Mouse (Mus musculus): ENCODE data around the gene Fxyd2. TPM values are rescaled to one million over a fixed set of nuclear protein-coding genes. Genes with fewer than 3 reads are reported as not detected.

Gene Fxyd2
- total RNA-seq, 2 experiments from 2014 or later, result 6.6 to 7.5 TPM

GRCm38 (mm10) chr9:45388385-45388994 lies 11.0 kb upstream of the Fxyd2 start:
- peak; percentile 89 to 91 for DNase-seq (ENCODE audit: low spot score in 2 of 2)
- intact Hi-C loops (cut with DNase I), result loop anchor here (1.0 to 5.0 kb wide), 3 partner anchors 43 to 166 kb away; no protein-coding TSS in a partner anchor

GRCm38 (mm10) chr9:45389596-45389995 lies 9.9 kb upstream of the Fxyd2 start:
- DNase-seq (ENCODE audit: low spot score in 2 of 2), result no peak
- intact Hi-C loops (cut with DNase I), result loop anchor here (5.0 kb wide), 1 partner anchor 167 kb away; no protein-coding TSS in a partner anchor

GRCm38 (mm10) chr9:45391299-45391698 lies 8.2 kb upstream of the Fxyd2 start:
- intact Hi-C loops (cut with DNase I), result no loop called here

GRCm38 (mm10) chr9:45395218-45395617 lies 4.3 kb upstream of the Fxyd2 start:
- DNase-seq (ENCODE audit: low spot score in 2 of 2), result no peak
- intact Hi-C loops (cut with DNase I), result no loop called here

More at GRCm38 (mm10) chr9:45391299-45391698, 8.2 kb upstream of the Fxyd2 start:
- DNase-seq (ENCODE audit: low spot score in 2 of 2), result no peak

- intact Hi-C loops (cut with DNase I), result no loop called here
- DNase-seq (ENCODE audit: low spot score in 2 of 2), result no peak
These were observed 3.7 kb upstream of the Fxyd2 start for GRCm38 (mm10) chr9:45395796-45396195.

- intact Hi-C loops (cut with DNase I), result no loop called here
- no peak for DNase-seq (ENCODE audit: low spot score in 2 of 2)
These were observed 1.1 kb upstream of the Fxyd2 start for GRCm38 (mm10) chr9:45398336-45398735.

GRCm38 (mm10) chr9:45401851-45402250 lies 2.4 kb downstream of the Fxyd2 start:
- no peak for DNase-seq (ENCODE audit: low spot score in 2 of 2)
- intact Hi-C loops (cut with DNase I), result no loop called here

GRCm38 (mm10) chr9:45402957-45403356 lies 3.5 kb downstream of the Fxyd2 start:
- intact Hi-C loops (cut with DNase I), result no loop called here
- DNase-seq (ENCODE audit: low spot score in 2 of 2), result no peak

- no peak for DNase-seq (ENCODE audit: low spot score in 2 of 2)
- intact Hi-C loops (cut with DNase I), result loop anchor here (5.0 kb wide), 2 partner anchors 103 to 183 kb away; no protein-coding TSS in a partner anchor
These were observed 6.2 kb downstream of the Fxyd2 start for GRCm38 (mm10) chr9:45405694-45406093.

GRCm38 (mm10) chr9:45406808-45407207 lies 7.3 kb downstream of the Fxyd2 start:
- intact Hi-C loops (cut with DNase I), result loop anchor here (5.0 kb wide), 2 partner anchors 105 to 185 kb away; no protein-coding TSS in a partner anchor

GRCm38 (mm10) chr9:45407706-45408675 lies 8.5 kb downstream of the Fxyd2 start:
- intact Hi-C loops (cut with DNase I), result loop anchor here (5.0 kb wide), 2 partner anchors 106 to 186 kb away; no protein-coding TSS in a partner anchor
- DNase-seq (ENCODE audit: low spot score in 2 of 2), result peak; percentile 80 to 84

More at GRCm38 (mm10) chr9:45406808-45407207, 7.3 kb downstream of the Fxyd2 start:
- no peak for DNase-seq (ENCODE audit: low spot score in 2 of 2)

- no peak for DNase-seq (ENCODE audit: low spot score in 2 of 2)
- intact Hi-C loops (cut with DNase I), result loop anchor here (10.0 kb wide), 1 partner anchor 415 kb away; the partner anchor contains the start of gene Cep164
These were observed 10.7 kb downstream of the Fxyd2 start for GRCm38 (mm10) chr9:45410193-45410592.

GRCm38 (mm10) chr9:45410614-45411013 lies 11.1 kb downstream of the Fxyd2 start:
- intact Hi-C loops (cut with DNase I), result loop anchor here (10.0 kb wide), 1 partner anchor 414 kb away; the partner anchor contains the start of gene Cep164
- peak; percentile 45 to 48 for DNase-seq (ENCODE audit: low spot score in 2 of 2)

- no peak for DNase-seq (ENCODE audit: low spot score in 2 of 2)
- intact Hi-C loops (cut with DNase I), result loop anchor here (10.0 kb wide), 1 partner anchor 414 kb away; the partner anchor contains the start of gene Cep164
These were observed 11.6 kb downstream of the Fxyd2 start for GRCm38 (mm10) chr9:45411111-45411510.

GRCm38 (mm10) chr9:45411803-45412202 lies 12.3 kb downstream of the Fxyd2 start:
- DNase-seq (ENCODE audit: low spot score in 2 of 2), result peak; percentile 73 to 75
- intact Hi-C loops (cut with DNase I), result loop anchor here (2.0 to 10.0 kb wide), 2 partner anchors 343 to 413 kb away; partner anchors contain the start of gene Cep164

- peak; percentile 92 to 94 for DNase-seq (ENCODE audit: low spot score in 2 of 2)
- intact Hi-C loops (cut with DNase I), result loop anchor here (2.0 to 10.0 kb wide), 2 partner anchors 343 to 413 kb away; partner anchors contain the start of gene Cep164
These were observed 12.8 kb downstream of the Fxyd2 start for GRCm38 (mm10) chr9:45412287-45412686.

- intact Hi-C loops (cut with DNase I), result loop anchor here (2.0 to 10.0 kb wide), 2 partner anchors 342 to 412 kb away; partner anchors contain the start of gene Cep164
- no peak for DNase-seq (ENCODE audit: low spot score in 2 of 2)
These were observed 13.4 kb downstream of the Fxyd2 start for GRCm38 (mm10) chr9:45412700-45413477.

GRCm38 (mm10) chr9:45413478-45414140 lies 14.1 kb downstream of the Fxyd2 start:
- DNase-seq (ENCODE audit: low spot score in 2 of 2), result peak; percentile 38 to 54
- intact Hi-C loops (cut with DNase I), result loop anchor here (2.0 to 10.0 kb wide), 2 partner anchors 341 to 411 kb away; partner anchors contain the start of gene Cep164

Data from left cerebral cortex, postnatal 14 days (tissue).